Mouse (Mus musculus) gastrocnemius, adult 2 months (tissue): Measurements from ENCODE around the gene Cnih2. TPM values are rescaled to one million over a fixed set of nuclear protein-coding genes. Genes with fewer than 3 reads are reported as not detected.

ENCODE experiments used
- DNase-seq: peaks from one replicate; pipeline ENCODE4 v3.0.0; 2022
- H3K27ac ChIP-seq: fragments of 200-600 bp; 2 replicates; pipeline ENCODE4 v1.8.1; 2022; ENCODE audit warnings: mild to moderate bottlenecking
- H3K4me3 ChIP-seq: fragments of 200-600 bp; 2 replicates; pipeline ENCODE4 v1.8.1; 2022; ENCODE audit warnings: mild to moderate bottlenecking, moderate library complexity
- CTCF ChIP-seq: fragments of 200-600 bp; IDR thresholded peaks from 2 replicates; pipeline ENCODE4 v1.8.1; 2022; ENCODE audit warnings: antibody characterized with exemption, mild to moderate bottlenecking, moderate library complexity
- intact Hi-C: fragments of 180-260 bp; cut with DNase I; formaldehyde crosslinking; loops from one replicate; pipeline ENCODE4 v1.15.1; 2025
- total RNA-seq, 2 experiments: library from RNA; stranded (reverse); gene quantifications; 2 replicates each; pipeline ENCODE4 v1.2.3; 2021

The Cnih2 gene
- total RNA-seq, 2 experiments from 2014 or later: 0.17 TPM; not detected in 1

GRCm38 (mm10) chr19:5071545-5072369, 26.6 kb downstream of the Cnih2 start:
- DNase-seq: peak; percentile 84
- intact Hi-C loops: loop anchor here (5.0 kb wide), 1 partner anchor 54 kb away; no protein-coding TSS in a partner anchor
- Histone ChIP-seq H3K27ac (peak overlapping the region; percentile 80), H3K4me3 (peak overlapping the region; percentile 76)
- TF ChIP-seq CTCF: no peak

GRCm38 (mm10) chr19:5071077-5071476, 27.2 kb downstream of the Cnih2 start:
- H3K4me3 ChIP-seq: peak overlapping the region; percentile 76
- no peak for TF ChIP-seq CTCF
- H3K27ac ChIP-seq: peak overlapping the region; percentile 80
- no peak for DNase-seq
- intact Hi-C loops: loop anchor here (5.0 kb wide), 1 partner anchor 54 kb away; no protein-coding TSS in a partner anchor

DNA sequence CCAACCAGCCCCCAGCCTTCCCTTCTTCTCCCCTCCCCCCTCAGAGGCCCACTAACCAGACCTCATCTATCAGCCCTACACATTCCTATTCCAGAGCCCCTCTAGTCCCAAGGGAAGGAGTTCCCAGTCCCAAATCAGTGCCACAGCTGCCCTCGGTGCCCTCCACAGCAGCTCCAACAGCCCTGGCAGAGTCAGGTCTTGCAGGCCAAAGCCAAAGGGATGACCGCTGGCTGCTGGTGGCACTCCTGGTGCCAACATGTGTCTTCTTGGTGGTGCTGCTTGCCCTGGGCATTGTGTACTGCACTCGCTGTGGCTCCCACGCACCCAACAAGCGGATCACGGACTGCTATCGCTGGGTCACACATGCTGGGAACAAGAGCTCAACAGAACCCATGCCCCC, 28.3 kb downstream of the Cnih2 start:
- Histone ChIP-seq H3K4me3 (peak overlapping the region; percentile 76), H3K27ac (peak overlapping the region; percentile 80)
- intact Hi-C loops: loop anchor here (5.0 kb wide), 1 partner anchor 53 kb away; no protein-coding TSS in a partner anchor
- no peak for DNase-seq
- TF ChIP-seq CTCF: no peak

- Histone ChIP-seq H3K27ac (peak overlapping the region; percentile 81; the same call in 1 of the 2 replicates), H3K4me3 (peak overlapping the region; percentile 76)
- no peak for TF ChIP-seq CTCF
- no peak for DNase-seq
- intact Hi-C loops: no loop called here
These were observed 28.8 kb downstream of the Cnih2 start for GRCm38 (mm10) chr19:5069486-5069885.

DNA sequence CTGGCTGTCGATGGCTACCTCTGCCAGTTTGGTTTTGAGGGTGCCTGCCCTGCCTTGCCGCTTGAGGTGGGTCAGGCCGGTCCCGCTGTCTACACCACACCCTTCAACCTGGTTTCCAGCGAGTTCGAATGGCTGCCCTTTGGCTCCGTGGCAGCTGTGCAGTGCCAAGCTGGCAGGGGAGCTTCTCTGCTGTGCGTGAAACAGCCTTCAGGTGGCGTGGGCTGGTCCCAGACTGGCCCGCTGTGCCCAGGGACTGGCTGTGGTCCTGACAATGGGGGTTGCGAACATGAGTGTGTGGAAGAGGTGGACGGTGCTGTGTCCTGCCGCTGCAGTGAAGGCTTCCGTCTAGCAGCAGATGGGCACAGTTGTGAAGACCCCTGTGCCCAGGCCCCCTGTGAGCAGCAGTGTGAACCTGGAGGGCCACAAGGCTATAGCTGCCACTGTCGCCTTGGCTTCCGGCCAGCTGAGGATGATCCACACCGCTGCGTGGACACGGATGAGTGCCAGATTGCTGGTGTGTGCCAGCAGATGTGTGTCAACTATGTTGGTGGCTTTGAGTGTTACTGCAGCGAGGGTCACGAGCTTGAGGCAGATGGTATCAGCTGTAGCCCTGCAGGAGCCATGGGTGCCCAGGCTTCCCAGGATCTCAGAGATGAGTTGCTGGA, 29.6 kb downstream of the Cnih2 start:
- no peak for DNase-seq
- Histone ChIP-seq H3K4me3 (peak overlapping the region; percentile 76), H3K27ac (peak overlapping the region; percentile 81)
- TF ChIP-seq CTCF: no peak
- intact Hi-C loops: no loop called here

DNA sequence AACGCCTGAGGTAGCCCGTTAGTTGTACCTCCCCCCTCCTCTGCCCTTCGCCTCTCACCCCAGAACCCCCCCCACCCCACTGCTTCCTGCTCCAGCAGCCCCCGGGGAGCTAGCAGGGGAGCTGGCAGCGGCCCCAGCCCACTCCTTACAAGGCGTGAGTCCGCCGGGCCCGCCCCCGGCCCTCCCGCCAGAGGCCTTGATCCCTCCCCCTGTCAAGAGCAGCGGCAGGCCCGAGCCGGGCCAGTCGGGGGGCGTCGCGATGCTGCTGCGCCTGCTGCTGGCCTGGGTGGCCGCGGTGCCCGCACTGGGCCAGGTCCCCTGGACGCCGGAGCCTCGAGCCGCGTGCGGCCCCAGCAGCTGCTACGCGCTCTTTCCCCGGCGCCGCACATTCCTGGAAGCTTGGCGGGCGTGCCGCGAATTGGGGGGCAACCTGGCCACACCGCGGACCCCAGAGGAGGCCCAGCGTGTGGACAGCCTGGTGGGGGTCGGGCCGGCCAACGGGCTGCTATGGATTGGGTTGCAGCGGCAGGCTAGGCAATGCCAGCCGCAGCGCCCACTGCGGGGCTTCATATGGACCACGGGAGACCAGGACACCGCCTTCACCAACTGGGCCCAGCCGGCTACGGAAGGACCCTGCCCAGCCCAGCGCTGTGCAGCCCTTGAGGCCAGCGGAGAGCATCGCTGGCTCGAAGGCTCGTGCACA, 30.3 kb downstream of the Cnih2 start, which contains the start of gene Cd248:
Cd248 (plus strand) TSS at position 212 of the 703 bp plus-strand sequence.
- Histone ChIP-seq H3K27ac (peak within 1 kb of the TSS; percentile 81), H3K4me3 (peak within 1 kb of the TSS; percentile 76)
- TF ChIP-seq CTCF: no peak
- DNase-seq: peak; percentile 92
- intact Hi-C loops: no loop called here

DNA sequence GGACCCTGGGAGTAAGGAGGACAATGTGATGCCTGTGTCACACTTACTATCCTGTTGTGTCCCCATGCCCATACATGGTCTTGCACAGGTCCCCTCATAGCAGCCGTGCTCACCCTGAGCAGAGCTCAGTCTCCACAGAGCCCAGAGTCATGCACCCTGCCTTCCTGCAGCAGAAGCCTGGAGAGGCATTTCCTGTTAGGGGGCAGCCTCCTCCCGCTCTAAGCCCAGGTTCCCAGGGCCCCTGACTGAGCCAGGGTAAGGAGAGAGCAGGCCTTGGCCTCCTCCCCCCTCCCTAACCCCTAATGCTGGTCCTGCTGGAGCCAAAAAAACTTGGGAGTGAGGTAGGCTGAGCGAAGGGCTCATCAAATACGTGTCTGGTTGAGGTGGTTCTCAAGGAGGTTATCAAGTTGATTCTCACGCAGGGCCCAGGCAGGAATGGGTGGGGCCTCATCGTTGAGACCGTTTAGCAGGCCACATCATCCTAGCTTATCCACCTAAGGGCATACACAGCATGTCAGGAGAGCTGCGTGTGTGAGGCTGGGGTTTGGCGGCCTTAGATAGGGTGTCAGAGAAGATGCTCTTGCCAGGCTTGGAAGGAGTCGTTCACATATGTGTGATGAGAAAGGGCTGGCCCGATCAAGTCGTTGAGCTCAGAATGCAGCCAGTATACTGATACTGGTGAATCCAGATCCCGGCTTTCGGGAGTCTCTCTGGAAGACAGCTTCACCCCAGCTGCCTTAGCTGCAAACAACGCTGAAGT, 31.1 kb downstream of the Cnih2 start:
- H3K4me3 ChIP-seq: peak overlapping the region; percentile 76
- TF ChIP-seq CTCF: no peak
- intact Hi-C loops: no loop called here
- peak overlapping the region; percentile 81 for H3K27ac ChIP-seq
- no peak for DNase-seq

DNA sequence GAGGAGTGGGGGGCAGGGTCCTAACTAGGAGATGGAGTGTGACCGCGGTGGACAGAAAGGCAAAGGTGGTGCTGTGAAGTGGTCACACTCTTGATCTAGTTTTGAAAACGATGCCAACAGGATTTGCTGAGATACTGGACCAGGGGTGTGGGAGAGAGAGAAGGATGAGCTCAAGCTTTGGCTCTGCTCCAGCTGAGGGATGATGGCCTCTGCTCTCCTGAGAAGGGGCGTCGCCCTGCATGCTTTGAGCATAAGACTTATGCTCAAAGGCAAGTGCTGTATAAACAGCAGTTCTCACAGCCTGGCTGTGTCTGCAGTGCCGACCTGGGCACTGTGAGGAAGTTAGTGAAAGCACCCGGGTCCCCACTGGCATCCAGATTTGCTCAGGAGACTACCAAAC, 33.2 kb downstream of the Cnih2 start:
- peak; percentile 77 for DNase-seq
- Histone ChIP-seq H3K27ac (peak overlapping the region; percentile 81), H3K4me3 (no peak overlapping the region)
- no peak for TF ChIP-seq CTCF
- intact Hi-C loops: no loop called here

DNA sequence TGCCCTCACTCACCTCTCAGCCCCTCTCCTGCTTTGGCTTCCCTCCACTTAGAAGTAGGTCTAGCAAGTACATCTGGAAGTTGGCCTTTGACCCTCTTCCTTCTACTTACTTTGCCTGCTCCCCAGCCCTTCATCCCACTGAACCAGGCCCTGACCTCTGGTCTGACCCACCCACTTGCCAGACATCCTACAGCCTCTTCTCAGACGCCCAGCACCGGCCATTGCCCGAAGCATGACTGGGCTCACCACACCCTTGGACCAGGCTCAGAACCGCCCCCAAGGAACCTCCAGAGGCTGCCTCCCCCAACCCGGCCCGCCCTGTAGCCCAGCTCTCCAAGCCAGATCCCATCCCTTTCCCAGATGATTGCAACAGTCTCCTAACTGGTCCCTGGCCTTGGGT, 35.9 kb downstream of the Cnih2 start:
- H3K4me3 ChIP-seq: peak overlapping the region; percentile 11; the same call in 1 of the 2 replicates
- intact Hi-C loops: no loop called here
- H3K27ac ChIP-seq: peak overlapping the region; percentile 72
- peak; percentile 85 for DNase-seq
- TF ChIP-seq CTCF: no peak

DNA sequence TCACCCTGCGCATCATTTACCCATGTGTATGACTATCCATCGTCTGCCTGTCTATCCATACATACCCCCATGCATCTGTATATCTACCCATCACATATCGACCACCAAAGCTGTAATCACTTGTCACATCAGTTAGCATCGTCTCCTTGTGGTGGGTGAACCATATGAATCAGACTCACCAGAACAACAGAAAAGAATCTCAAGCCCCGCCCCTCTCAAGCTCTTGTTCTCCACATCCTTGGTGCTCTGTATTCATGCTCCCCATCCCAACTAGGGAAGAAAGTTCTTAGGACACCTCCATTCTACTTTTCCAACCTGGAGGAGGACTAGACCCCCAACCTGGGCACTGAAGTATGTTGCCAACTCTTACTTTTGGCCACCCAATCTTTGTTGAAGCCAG, 36.3 kb downstream of the Cnih2 start:
- DNase-seq: no peak
- intact Hi-C loops: no loop called here
- TF ChIP-seq CTCF: no peak
- Histone ChIP-seq H3K27ac (peak overlapping the region; percentile 72), H3K4me3 (peak overlapping the region; percentile 11; the same call in 1 of the 2 replicates)

DNA sequence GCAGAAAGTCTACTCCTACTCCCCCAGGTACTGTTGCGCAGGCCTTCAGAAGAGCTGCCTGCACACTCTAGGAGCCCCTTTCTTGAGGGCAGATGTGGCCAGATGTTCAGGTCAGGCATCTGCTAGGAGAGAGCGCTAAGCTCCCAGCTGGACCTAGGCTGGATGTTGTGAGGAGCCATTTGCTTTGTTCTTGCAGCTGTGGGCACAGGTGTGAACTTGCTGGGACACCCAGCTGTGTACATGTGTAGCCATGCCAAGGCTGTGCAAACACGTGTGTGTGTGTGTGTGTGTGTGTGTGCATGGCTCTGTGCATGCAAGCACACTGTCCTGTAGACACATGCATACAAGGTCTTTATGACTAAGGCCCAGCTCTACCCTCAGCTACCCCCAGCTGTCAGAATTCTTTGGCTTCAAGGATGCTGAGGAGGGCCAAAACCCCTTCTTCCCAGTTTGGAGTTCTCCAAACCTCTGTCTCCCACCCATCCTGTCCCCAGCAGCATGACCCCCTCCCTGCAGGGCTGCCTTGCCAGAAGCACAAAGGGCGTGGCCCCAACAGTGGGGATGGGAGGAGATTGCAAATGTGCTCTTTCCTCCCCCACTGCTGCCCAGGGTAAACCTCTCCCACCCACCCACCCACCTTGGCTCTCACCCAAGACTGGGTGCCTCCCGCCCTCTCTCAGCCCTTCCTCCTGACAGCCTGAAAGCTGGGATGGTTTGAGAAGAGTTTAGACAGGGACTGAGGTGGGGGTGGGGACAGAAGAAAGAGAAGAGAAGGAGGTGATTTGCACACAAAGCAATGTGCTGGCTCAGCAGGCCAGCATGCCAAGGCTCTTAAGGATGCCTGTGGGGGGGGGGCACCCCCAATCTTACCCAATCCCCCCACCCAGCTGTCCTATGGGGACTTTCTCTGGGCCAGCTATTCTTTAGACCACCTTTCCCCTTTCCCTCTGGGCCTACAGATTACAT, 37.7 kb downstream of the Cnih2 start:
- H3K4me3 ChIP-seq: no peak overlapping the region
- peak; percentile 69 for DNase-seq
- TF ChIP-seq CTCF: no peak

More for the DNA sequence above, 37.7 kb downstream of the Cnih2 start:
- intact Hi-C loops: no loop called here
- H3K27ac ChIP-seq: peak overlapping the region; percentile 82
